Mouse (Mus musculus): ENCODE results near the gene Ptpra.

- TF ChIP-seq CTCF (IDR thresholded peaks at IDR 0.05): no peak
- no peak for TF ChIP-seq POLR2A (IDR thresholded peaks at IDR 0.05; ENCODE audit: insufficient read depth, low read depth, low read length)
- no peak for TF ChIP-seq EP300 (IDR thresholded peaks at IDR 0.05; ENCODE audit: insufficient read depth, low read depth, low read length)
Measured at GRCm38 (mm10) chr2:130515791-130516190, 65.7 kb downstream of the Ptpra start.
